Mouse (Mus musculus): ENCODE results near the gene Nqo1.

DNA sequence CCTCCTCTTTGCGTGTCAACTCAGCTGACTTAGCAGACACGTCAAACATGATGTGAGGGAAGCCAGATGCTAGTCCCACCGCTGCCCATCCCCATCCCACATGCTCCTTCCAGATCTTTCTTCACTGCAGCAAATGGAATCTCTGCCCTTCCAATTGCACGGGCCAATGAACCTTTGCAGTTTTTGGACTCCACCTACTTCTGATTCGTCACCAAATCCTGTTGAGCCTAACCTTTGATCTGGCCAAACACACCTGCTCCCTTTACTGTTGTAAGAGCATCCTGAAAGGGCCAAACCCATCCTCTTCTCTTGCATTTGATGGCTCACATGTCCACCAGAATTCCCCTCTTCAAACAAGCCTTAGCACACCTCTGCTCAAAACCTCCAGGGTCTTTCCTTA lies 18.4 kb downstream of the Nqo1 start:
- TF ChIP-seq POLR2A (IDR thresholded peaks at IDR 0.05; ENCODE audit: borderline replicate concordance, extremely low read depth, low read depth, low read length) (no peak), CTCF (IDR thresholded peaks at IDR 0.05; ENCODE audit: insufficient read depth, low read length) (no peak)

Data from lung, adult 2 months (tissue).